19 mouse cellular contexts compared by ENCODE assay signal in genomic region chr15:81013186-81013585, GRCm38 (mm10). TPM values are rescaled to one million over a fixed set of nuclear protein-coding genes. Genes with fewer than 3 reads are reported as not detected.
DNase-seq lines count a peak whose midpoint lies in the region; TF ChIP-seq lines count a peak whose summit lies in the region.
"Had no signal": no experiment of that assay in that cellular context is flagged by ENCODE, and none has a peak within 500 bp of the region (broad histone marks: within the 10 kb centered on the region; RNA-seq: fewer than 3 reads in every experiment).

No protein-coding gene starts in this region.

- no peak overlapping the region for H3K4me2 ChIP-seq in myocyte (ENCODE audit: low read depth)
- H3K4me2 ChIP-seq: embryonic facial prominence, embryonic 12.5 days; forebrain, embryonic 13.5 days; forebrain, embryonic 15.5 days had no signal

- no peak overlapping the region for H3K4me3 ChIP-seq in layer of hippocampus, adult 2 months
- H3K4me3 ChIP-seq in myocyte: no peak overlapping the region
- H3K4me3 ChIP-seq: embryonic facial prominence, embryonic 10.5 days; embryonic facial prominence, embryonic 12.5 days; forebrain, embryonic 13.5 days; forebrain, embryonic 15.5 days had no signal

- peak; percentile 19 for TF ChIP-seq POLR2A in myocyte (IDR thresholded peaks at IDR 0.05; ENCODE audit: insufficient read length, low read depth)

- peaks cover 25% of the 10 kb centered on the region for H3K36me3 ChIP-seq in myocyte (ENCODE audit: control insufficient read depth, insufficient read depth)

- H3K27ac ChIP-seq in layer of hippocampus, adult 2 months: peak overlapping the region; percentile 14; the same call in 1 of the 2 replicates
- H3K27ac ChIP-seq: embryonic facial prominence, embryonic 10.5 days; embryonic facial prominence, embryonic 12.5 days; forebrain, embryonic 13.5 days; forebrain, embryonic 15.5 days had no signal

- no peak overlapping the region for H3ac ChIP-seq in myocyte (ENCODE audit: control insufficient read depth, insufficient read length)

- no peaks in the 10 kb centered on the region for H3K27me3 ChIP-seq in myocyte (ENCODE audit: control insufficient read depth, insufficient read depth, insufficient read length)
- H3K27me3 ChIP-seq: CH12.LX; embryonic facial prominence, embryonic 12.5 days; forebrain, embryonic 13.5 days; forebrain, embryonic 15.5 days; Patski had no signal

- H3K79me2 ChIP-seq in myocyte (ENCODE audit: control insufficient read depth, insufficient read depth): no peaks in the 10 kb centered on the region

- peak; percentile 4 for DNase-seq in gastrocnemius, postnatal 25 days
- DNase-seq in gastrocnemius, adult 18-20 months (ENCODE audit: low spot score): no peak
- DNase-seq in layer of hippocampus, adult 2 months (ENCODE audit: low spot score in 2 of 2): no peak
- no peak for DNase-seq in layer of hippocampus, postnatal 10 days (ENCODE audit: low spot score in 2 of 2)
- DNase-seq: adrenal gland, adult 8-10 months; adrenal gland, postnatal 14 days; adrenal gland, postnatal 36 days; B cell, adult 2 months; cerebellum, adult 11-12 months; cerebellum, adult 9-10 months; cerebellum, postnatal 10 days; cerebellum, postnatal 25 days had no signal

- no peak for TF ChIP-seq CTCF in layer of hippocampus, adult 2 months (conservative IDR thresholded peaks at IDR 0.05)

TF ChIP-seq in myocyte, 11 proteins besides CTCF, POLR2A, EP300 and RAD21:
- peak in 1 of 3 experiments; percentile 12 for TF ChIP-seq MYOG (IDR thresholded peaks at IDR 0.05; ENCODE audit: control insufficient read depth in 1 of 3, insufficient read depth in 1 of 3, insufficient read length in 2 of 3, low read depth in 2 of 3)
- no peak for TF ChIP-seq E2F4 (IDR thresholded peaks at IDR 0.05; ENCODE audit: insufficient read depth)
TF ChIP-seq in myocyte: peak in this region for 1.

RNA-seq across cellular contexts. Expression of gene Sgsm3, which starts 35.6 kb away (rescaled TPM):
- total RNA-seq in gastrocnemius, postnatal 25 days (2021): 10 to 100 TPM; 11.0 to 12.5 TPM
- total RNA-seq in gastrocnemius, adult 18-20 months (2021): 10 to 100 TPM; 17.3 to 19.2 TPM
- total RNA-seq in layer of hippocampus, adult 2 months (2021): 10 to 100 TPM; 83.0 to 89.2 TPM
- total RNA-seq in layer of hippocampus, postnatal 10 days (2021): 10 to 100 TPM; 77.7 to 91.6 TPM
- 32.3 TPM for polyA plus RNA-seq in myocyte (2012; fragmentation: generic; extraction: Trizol)
